Mouse (Mus musculus): Measurements from ENCODE around the gene Chrna9.

The Chrna9 gene

DNA sequence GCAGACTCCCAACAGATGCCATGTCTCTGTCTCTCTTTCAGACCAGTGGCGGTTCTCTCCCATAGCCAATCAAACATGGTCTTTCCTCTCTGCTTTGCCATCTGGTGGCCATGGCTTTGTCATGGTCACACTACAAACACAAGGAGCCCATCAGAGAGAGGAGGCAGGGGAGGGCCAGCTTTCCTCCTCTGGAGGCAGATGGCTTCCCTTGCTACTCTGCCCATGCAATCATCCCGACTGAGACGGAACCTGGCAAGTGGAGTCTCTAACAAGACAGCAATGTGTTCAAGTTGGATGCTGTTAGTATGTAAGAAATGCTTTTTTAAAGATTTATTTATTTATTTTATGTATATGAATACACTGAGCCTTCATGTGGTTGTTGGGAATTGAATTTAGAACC lies 14.8 kb upstream of the Chrna9 start:
- no peak for DNase-seq

- DNase-seq: no peak
Observed at GRCm38 (mm10) chr5:65920701-65921426, 13.9 kb upstream of the Chrna9 start.

DNA sequence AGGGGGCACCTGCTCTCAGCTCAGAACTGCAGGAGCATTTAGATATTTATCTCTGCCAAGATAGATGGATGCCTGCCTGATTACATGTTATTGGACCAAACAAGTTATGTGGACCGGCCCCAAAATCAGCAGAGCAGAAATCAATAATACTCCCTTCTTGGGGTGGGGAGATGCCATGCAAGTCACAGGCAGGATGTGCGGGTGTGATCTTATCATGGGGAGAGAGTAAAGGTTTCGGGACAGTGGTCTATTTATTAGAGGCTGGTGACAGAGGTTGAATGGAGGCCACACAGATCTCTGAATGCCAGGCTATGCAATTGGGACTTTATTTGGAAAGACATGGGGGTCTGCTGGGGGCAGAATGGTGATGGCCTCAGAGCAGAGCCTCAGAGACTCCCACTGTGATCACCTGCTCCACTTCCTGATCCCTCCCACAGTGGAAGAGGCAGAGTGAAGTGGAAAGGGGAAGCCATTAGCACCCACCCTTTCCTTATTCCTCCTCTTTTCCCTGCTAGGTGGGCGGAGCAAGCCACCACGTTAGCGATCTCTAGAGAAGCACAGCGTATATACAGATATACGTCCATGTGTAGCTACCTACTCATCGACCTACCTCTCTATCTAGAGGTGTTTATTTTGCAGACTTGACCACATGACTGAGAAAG lies 13.1 kb upstream of the Chrna9 start:
- DNase-seq: no peak

GRCm38 (mm10) chr5:65926666-65927065 lies 8.1 kb upstream of the Chrna9 start:
- DNase-seq: no peak

DNA sequence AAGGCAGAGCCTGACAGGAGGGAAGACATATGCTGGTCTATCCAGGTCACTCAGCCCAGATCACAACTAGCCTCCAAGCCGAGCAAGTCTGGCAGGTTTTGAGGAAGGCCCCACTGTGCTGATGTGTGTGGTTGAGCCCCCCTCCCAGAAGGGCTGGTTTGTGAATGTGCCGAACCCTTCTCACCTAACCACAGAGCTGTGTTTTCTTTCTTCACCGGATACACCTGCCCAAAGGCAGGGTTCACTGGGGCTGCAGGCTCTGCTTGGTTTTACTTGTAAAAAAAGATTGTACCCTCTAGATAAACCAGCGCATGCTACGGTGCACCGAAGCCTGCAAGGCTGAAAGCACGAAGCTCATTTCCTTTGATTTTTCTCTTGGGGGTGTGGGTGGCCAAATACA lies 5.6 kb upstream of the Chrna9 start:
- DNase-seq: no peak

DNA sequence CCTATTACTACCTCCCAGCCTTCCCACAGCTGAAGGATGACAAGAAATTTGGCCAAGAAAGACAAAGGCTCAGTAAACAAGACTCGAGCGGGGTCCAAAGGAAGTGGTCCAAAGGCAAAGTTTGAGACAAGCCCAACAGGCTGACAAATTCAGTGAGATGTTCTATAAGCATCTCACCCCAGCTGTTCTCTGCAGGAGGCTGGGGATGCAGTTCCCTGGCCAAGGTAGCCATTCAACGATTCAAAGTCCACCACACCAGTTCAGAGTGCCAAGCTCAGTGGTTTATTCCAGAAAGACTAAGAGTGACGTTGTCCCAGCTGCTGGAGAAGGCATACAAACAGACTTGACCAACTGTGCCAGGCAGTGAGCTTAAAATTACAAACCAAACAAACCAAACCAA lies 4.5 kb upstream of the Chrna9 start:
- no peak for DNase-seq

GRCm38 (mm10) chr5:65933258-65933657 lies 1.5 kb upstream of the Chrna9 start:
- DNase-seq: no peak

GRCm38 (mm10) chr5:65933764-65934163 lies 957 bp upstream of the Chrna9 start:
- no peak for DNase-seq

- DNase-seq: no peak
Observed at GRCm38 (mm10) chr5:65937011-65937726, 2.4 kb downstream of the Chrna9 start.

- peak; percentile 70 for DNase-seq
Observed at GRCm38 (mm10) chr5:65937998-65938715, 3.4 kb downstream of the Chrna9 start.

GRCm38 (mm10) chr5:65941145-65941544 lies 6.4 kb downstream of the Chrna9 start:
- no peak for DNase-seq

DNA sequence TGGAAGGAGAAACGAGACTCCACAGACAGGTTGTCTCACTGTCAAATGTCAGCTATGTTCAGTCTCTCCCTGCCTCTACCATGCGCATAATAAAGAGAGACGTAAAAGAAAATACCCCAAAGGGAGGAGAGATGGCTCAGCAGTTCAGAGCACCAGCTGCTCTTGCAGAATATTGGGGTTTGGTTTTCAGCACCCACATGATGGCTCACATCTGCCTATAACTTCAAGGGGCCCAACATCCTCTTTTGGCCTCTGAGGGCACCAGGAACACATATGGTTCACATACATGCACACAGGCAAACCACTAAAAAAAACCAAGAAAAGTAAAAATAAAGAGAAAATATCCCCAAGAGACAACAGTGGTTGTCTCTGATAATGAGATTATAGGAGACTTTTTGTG lies 15.1 kb downstream of the Chrna9 start:
- DNase-seq: no peak

- peak; percentile 41 for DNase-seq
Observed at GRCm38 (mm10) chr5:65950236-65950635, 15.5 kb downstream of the Chrna9 start.

DNA sequence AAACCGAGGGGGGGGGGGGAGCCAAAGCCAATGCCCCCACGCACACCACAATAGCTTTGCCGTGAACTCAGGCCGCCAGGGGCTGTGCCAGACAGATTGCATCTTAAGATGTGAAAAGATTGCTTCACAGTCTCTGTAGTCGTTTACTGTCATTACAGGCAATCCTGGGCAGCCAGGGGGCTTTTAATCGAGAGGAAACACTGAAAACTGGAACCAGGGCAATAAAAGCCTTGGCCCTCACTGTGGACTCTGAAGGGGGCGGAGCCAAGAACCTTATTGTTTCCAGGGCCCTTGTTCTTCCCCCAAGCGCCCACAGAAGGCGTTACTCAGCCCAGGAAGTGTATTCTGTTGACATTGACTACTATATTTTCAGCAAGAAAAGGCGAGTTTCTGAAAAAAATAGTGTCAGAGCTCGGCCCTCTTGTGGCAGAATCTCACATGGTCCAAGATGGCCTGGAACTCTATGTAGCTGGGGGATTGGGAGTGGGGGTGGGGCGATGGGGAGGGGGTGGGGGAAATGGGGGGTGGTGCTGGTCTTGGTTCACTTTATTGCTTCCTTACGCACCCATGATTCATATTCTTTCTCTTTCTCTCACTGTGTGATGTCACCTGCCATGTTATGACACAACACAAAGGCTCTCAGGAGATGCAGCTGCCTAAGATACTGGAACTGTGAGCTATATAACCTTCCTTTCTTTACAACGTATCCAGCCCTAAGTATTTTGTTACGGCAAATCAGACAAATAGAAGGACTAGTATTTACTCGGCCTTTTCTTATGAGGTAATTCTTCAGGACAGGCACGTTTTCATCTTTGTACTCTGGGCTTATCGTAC lies 16.2 kb downstream of the Chrna9 start:
- DNase-seq: no peak

DNA sequence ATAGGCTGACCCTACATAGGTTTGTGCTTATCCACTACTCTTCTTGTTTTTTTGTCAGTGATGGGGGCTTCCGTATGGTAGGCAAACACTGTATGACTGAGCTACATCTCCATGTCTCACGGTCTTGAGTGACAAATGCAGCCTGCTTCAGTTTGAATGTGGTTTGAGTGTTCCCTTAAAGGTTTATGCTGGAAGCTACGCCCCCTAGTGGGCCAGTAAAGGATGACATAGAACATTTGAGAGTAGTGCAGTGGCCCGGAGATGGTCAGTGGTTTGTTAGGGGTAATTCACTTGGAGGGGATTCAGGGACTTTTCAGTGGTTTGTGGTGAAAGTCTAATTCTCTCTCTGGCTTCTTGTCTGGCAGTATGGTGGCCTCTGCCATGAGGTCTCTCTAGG lies 16.8 kb downstream of the Chrna9 start:
- no peak for DNase-seq

DNA sequence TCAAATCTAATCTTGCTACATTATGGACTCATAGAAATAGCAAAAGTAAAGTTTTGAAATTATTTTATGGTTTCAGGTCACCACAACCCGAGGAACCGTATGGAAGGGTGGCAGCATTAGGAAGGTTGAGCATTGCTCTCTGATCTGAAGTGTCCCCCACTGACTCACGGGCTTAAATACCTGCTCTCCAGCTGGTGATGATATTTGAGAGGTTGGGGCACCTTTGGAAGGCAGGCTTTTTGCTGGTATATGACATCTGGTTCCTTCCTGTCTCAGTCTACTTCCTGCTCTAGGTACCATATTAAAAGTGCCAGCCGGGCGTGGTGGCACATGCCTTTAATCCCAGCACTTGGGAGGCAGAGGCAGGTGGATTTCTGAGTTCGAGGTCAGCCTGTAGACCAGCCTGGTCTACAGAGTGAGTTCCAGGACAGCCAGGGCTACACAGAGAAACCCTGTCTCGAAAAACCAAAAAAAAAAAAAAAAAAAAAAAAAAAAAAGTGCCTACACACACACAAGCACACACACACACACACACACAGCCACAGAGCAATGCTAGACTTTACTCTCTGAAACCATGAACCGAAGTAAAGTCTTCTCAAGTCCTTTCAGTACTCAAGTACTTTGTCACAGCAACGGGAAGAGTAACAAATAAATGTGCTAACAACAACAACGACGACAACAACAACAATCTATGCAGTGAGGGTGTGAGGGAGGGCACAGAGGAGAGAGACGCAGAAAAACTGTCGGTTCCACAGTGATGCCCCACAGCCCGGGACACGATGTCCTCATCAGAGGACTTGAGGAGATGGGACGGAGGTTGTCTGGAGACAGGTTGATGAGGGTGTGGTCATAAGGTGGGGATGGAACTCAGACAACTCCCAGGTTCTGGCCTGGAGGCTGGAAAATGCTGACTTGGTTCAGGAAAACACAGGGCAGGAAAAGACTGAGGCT lies 19.7 kb downstream of the Chrna9 start:
- DNase-seq: no peak

- DNase-seq: peak; percentile 65
Observed at GRCm38 (mm10) chr5:65955343-65956143, 20.8 kb downstream of the Chrna9 start.

- no peak for DNase-seq
Observed at GRCm38 (mm10) chr5:65956144-65957008, 21.7 kb downstream of the Chrna9 start.

DNA sequence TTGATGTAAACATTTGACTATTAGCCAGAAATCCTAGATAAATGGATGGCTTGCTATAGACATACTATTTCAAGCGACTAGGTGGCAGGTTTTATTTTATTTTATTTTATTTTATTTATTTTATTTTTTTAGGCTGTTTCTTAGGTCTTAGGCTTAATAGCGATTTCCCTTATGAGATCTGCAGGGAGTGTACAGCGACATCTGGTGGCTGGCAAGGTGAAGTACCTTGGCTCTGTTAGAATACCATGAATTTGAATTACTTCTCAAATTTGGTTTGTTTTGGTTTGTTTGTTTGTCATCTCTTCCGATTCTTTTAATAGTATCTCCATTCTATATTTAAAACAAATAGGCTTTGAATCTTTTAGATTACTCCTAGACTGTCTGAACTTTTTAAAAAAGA lies 23.9 kb downstream of the Chrna9 start:
- no peak for DNase-seq

Data from layer of hippocampus, adult 9-11 months (tissue).